In the genomic region with DNA sequence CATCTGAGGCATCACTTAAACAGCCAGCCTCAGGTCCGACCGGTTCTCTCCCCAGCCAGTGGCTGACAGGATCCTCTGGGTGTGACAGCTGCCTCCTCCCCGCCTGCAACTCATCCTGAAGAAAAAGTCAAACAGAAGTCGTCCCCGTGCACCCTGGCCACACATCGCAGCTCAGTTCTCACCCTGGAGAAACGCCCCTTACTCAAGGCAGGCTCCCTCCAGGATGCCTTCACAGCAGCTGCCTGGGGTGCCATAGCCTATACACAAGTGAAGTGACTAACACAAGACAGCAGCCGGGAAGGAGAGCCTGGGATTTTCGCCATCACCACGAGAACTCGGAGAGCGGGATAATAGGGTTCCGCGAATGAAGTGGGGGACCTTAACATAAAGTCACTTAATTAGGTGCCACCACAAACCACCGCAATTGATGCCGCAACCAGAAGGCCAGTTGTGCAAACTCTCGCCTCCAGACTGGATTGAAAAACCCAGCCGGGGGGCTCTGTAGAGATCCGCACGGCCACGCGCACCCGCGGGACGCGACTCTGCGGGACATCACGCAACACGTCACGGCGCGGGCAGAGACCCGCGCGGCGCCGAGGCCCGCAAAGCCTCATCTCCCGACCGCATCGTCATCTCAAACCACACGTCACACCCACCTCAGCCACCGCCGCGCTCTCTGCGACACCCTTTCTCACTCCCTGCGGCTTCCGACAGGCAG, we compare ENCODE assay signal across 8 mouse cellular contexts. TPM values are rescaled to one million over a fixed set of nuclear protein-coding genes. Genes with fewer than 3 reads are reported as not detected.
DNase-seq lines count a peak whose midpoint lies in the region; ATAC-seq and TF ChIP-seq lines count a peak whose summit lies in the region.

No protein-coding gene starts in this region.

- H3K4me3 ChIP-seq in layer of hippocampus, adult 2 months, result peak overlapping the region; percentile 85
- peak overlapping the region; percentile 90 to 98 for H3K4me3 ChIP-seq in ES-E14 (ENCODE audit: insufficient read depth in 1 of 2, low read depth in 1 of 2, low read length in 2 of 2, poor library complexity in 1 of 2, severe bottlenecking in 1 of 2)
- H3K4me3 ChIP-seq in heart, embryonic 13.5 days, result peak overlapping the region; percentile 79
- H3K4me3 ChIP-seq in liver, adult 2 months (ENCODE audit: insufficient read depth, low read depth, low read length), result peak overlapping the region; percentile 91
- H3K4me3 ChIP-seq in neural tube, embryonic 11.5 days (ENCODE audit: low read depth, low read length), result peak overlapping the region; percentile 92

- peak; percentile 42; the same call in 1 of the 2 replicates for ATAC-seq in heart, embryonic 13.5 days (ENCODE audit: extremely low read depth, insufficient number of reproducible peaks, low FRiP score, low TSS enrichment)
- ATAC-seq in neural tube, embryonic 11.5 days (ENCODE audit: insufficient read depth, low FRiP score, low TSS enrichment), result peak; percentile 81

- peaks cover 2 to 4% of the 10 kb centered on the region in 2 experiments; a peak in 1 of 4 replicates for H3K4me1 ChIP-seq in ES-E14 (ENCODE audit: control insufficient read depth in 2 of 2, insufficient read depth in 2 of 2, low read length in 2 of 2, poor library complexity in 1 of 2)
- peaks cover 16% of the 10 kb centered on the region for H3K4me1 ChIP-seq in heart, embryonic 13.5 days
- 0 out of 2 replicates have a peak, but pooled peaks cover 5% of the 10 kb centered on the region for H3K4me1 ChIP-seq in liver, adult 2 months (ENCODE audit: control insufficient read depth, insufficient read depth, low read length)
- H3K4me1 ChIP-seq in neural tube, embryonic 11.5 days (ENCODE audit: control insufficient read depth, insufficient read depth, low read length), result no peaks in the 10 kb centered on the region

- no peaks in the 10 kb centered on the region for H3K9me3 ChIP-seq in ES-E14 (ENCODE audit: control insufficient read depth, insufficient read depth, low read depth, low read length)
- H3K9me3 ChIP-seq in heart, embryonic 13.5 days, result no peaks in the 10 kb centered on the region
- H3K9me3 ChIP-seq in neural tube, embryonic 11.5 days (ENCODE audit: control insufficient read depth, low read length), result no peaks in the 10 kb centered on the region

- TF ChIP-seq CTCF in layer of hippocampus, adult 2 months (conservative IDR thresholded peaks at IDR 0.05), result no peak
- TF ChIP-seq CTCF in liver, adult 2 months (IDR thresholded peaks at IDR 0.05; ENCODE audit: low read depth, low read length), result no peak

- H3K4me2 ChIP-seq in heart, embryonic 13.5 days, result peak overlapping the region; percentile 97
- H3K4me2 ChIP-seq in neural tube, embryonic 11.5 days (ENCODE audit: low read depth), result peak overlapping the region; percentile 84

- peaks cover 11% of the 10 kb centered on the region; the same call in 1 of the 2 replicates for H3K79me2 ChIP-seq in liver, adult 2 months (ENCODE audit: control insufficient read depth, insufficient read depth, low read length)

- H3K27ac ChIP-seq in layer of hippocampus, adult 2 months, result peak overlapping the region; percentile 96
- H3K27ac ChIP-seq in ES-E14 (ENCODE audit: insufficient read depth, low read depth, low read length, poor library complexity, severe bottlenecking), result peak overlapping the region; percentile 52; the same call in 1 of the 2 replicates
- peak overlapping the region; percentile 80 for H3K27ac ChIP-seq in heart, embryonic 13.5 days (replicated peaks)
- H3K27ac ChIP-seq in liver, adult 2 months (replicated peaks; ENCODE audit: insufficient read depth, low read depth, low read length), result peak overlapping the region; percentile 20; the same call in 1 of the 2 replicates
- peak overlapping the region; percentile 79 for H3K27ac ChIP-seq in neural tube, embryonic 11.5 days (ENCODE audit: low read depth, low read length)

- no peak for TF ChIP-seq POLR2A in liver, adult 2 months (IDR thresholded peaks at IDR 0.05; ENCODE audit: extremely low read depth, insufficient read depth, low read length)

- under 1% methylated on average over 48 of the region's 48 CpGs for WGBS in heart, embryonic 13.5 days
- under 1% methylated on average over 48 of the region's 48 CpGs for WGBS in liver, adult 2 months
- WGBS in neural tube, embryonic 11.5 days, result under 1% methylated on average over 48 of the region's 48 CpGs

- H3K36me3 ChIP-seq in ES-E14 (ENCODE audit: control insufficient read depth, insufficient read depth, low read length, poor library complexity, severe bottlenecking), result no peaks in the 10 kb centered on the region; the same call in 1 of the 2 replicates
- peaks cover 23% of the 10 kb centered on the region for H3K36me3 ChIP-seq in heart, embryonic 13.5 days
- H3K36me3 ChIP-seq in liver, adult 2 months (ENCODE audit: control insufficient read depth, insufficient read depth, low read length), result peaks cover 11% of the 10 kb centered on the region
- 0 out of 2 replicates have a peak, but pooled peaks cover 2% of the 10 kb centered on the region for H3K36me3 ChIP-seq in neural tube, embryonic 11.5 days (ENCODE audit: control insufficient read depth, insufficient read depth, low read length)

- H3K27me3 ChIP-seq in heart, embryonic 13.5 days (replicated peaks), result no peaks in the 10 kb centered on the region
- no peaks in the 10 kb centered on the region for H3K27me3 ChIP-seq in liver, adult 2 months (ENCODE audit: control insufficient read depth, insufficient read depth, low read length)
- no peaks in the 10 kb centered on the region for H3K27me3 ChIP-seq in neural tube, embryonic 11.5 days (ENCODE audit: control insufficient read depth, insufficient read depth, low read length)

- in situ Hi-C loops in ES-E14 (cut with MboI; ENCODE audit: low sequenced_read_pairs in 2 of 2, unreplicated experiment in 2 of 2), result no loop called here

- H3K9ac ChIP-seq in ES-E14 (ENCODE audit: insufficient read depth, low read depth, low read length, poor library complexity, severe bottlenecking), result peak overlapping the region; percentile 98
- peak overlapping the region; percentile 96 for H3K9ac ChIP-seq in heart, embryonic 13.5 days
- peak overlapping the region; percentile 92 for H3K9ac ChIP-seq in liver, adult 2 months (ENCODE audit: low read depth, low read length)
- H3K9ac ChIP-seq in neural tube, embryonic 11.5 days (ENCODE audit: low read length), result peak overlapping the region; percentile 91

- DNase-seq in layer of hippocampus, adult 2 months (ENCODE audit: low spot score in 2 of 2), result peak in 1 of 2 experiments; percentile 11
- DNase-seq in layer of hippocampus, adult 9-11 months, result no peak
- peak; percentile 3 for DNase-seq in ES-E14 (ENCODE audit: low read depth, low spot score)
- DNase-seq in c-Kit-negative CD71-positive TER-119-positive erythroid progenitor cells, embryonic 14.5 days (ENCODE audit: low read depth, low spot score), result peak; percentile 19
- DNase-seq in liver, adult 2 months (ENCODE audit: extremely low read depth, low read depth, low spot score), result no peak
- no peak for DNase-seq in neural tube, embryonic 11.5 days (ENCODE audit: low spot score)
- no peak for DNase-seq in kidney, adult 8-10 months

TF ChIP-seq in ES-E14, 5 proteins besides CTCF, POLR2A, EP300 and RAD21:
- TF ChIP-seq MAFK (IDR thresholded peaks at IDR 0.05; ENCODE audit: insufficient read depth, low read depth, low read length) (no peak), ZC3H11A (IDR thresholded peaks at IDR 0.05; ENCODE audit: borderline replicate concordance, low read depth, low read length) (no peak), CHD2 (IDR thresholded peaks at IDR 0.05; ENCODE audit: low read depth, low read length) (no peak), HCFC1 (IDR thresholded peaks at IDR 0.05; ENCODE audit: borderline replicate concordance, insufficient read depth, low read length) (no peak)

RNA-seq across cellular contexts. Expression of gene Rbsn, which starts 0.5 kb away (rescaled TPM):
- total RNA-seq in layer of hippocampus, adult 2 months (2021), result 10 to 100 TPM; 42.8 to 44.1 TPM
- total RNA-seq in ES-E14 (2012; rRNA removed), result 14.7 and 17.9 TPM in 2 replicates
- 13.6 and 14.7 TPM in 2 replicates for polyA plus RNA-seq in heart, embryonic 13.5 days (2015; fragmentation: Nextera tagmentation; extraction: Ambion mirVana)
- total RNA-seq in liver, adult 2 months (2014; rRNA removed), result 6.1 and 6.7 TPM in 2 replicates
- 3.9 and 4.1 TPM in 2 replicates for polyA plus RNA-seq in liver, adult 2 months (2012; rRNA removed)
- 19.1 and 21.4 TPM in 2 replicates for polyA plus RNA-seq in neural tube, embryonic 11.5 days (2014; fragmentation: Nextera tagmentation; extraction: Ambion mirVana)

RNA-seq across cellular contexts. Expression of gene Trh, which starts 30.2 kb away (rescaled TPM):
- total RNA-seq in layer of hippocampus, adult 2 months (2021), result 1 to 10 TPM; 1.3 to 2.2 TPM
- 495 and 1,395 TPM in 2 replicates for total RNA-seq in ES-E14 (2012; rRNA removed)
- 0.11 and 0.32 TPM in 2 replicates for polyA plus RNA-seq in heart, embryonic 13.5 days (2015; fragmentation: Nextera tagmentation; extraction: Ambion mirVana)
- total RNA-seq in liver, adult 2 months (2014; rRNA removed), result not detected in 2 replicates
- polyA plus RNA-seq in liver, adult 2 months (2012; rRNA removed), result not detected in 2 replicates
- polyA plus RNA-seq in neural tube, embryonic 11.5 days (2014; fragmentation: Nextera tagmentation; extraction: Ambion mirVana), result 0.16 TPM in 1 of 2 replicates, not detected in the other

RNA-seq across cellular contexts. Expression of gene Mrps25, which starts 30.4 kb away (rescaled TPM):
- 10 to 100 TPM; 49.5 to 51.8 TPM for total RNA-seq in layer of hippocampus, adult 2 months (2021)
- total RNA-seq in ES-E14 (2012; rRNA removed), result 66.4 and 83.2 TPM in 2 replicates
- polyA plus RNA-seq in heart, embryonic 13.5 days (2015; fragmentation: Nextera tagmentation; extraction: Ambion mirVana), result 66.8 and 81.7 TPM in 2 replicates
- 9.7 and 10.0 TPM in 2 replicates for total RNA-seq in liver, adult 2 months (2014; rRNA removed)
- polyA plus RNA-seq in liver, adult 2 months (2012; rRNA removed), result 5.0 and 5.6 TPM in 2 replicates
- 82.3 and 85.0 TPM in 2 replicates for polyA plus RNA-seq in neural tube, embryonic 11.5 days (2014; fragmentation: Nextera tagmentation; extraction: Ambion mirVana)

Comparison
In these comparisons a context has a peak if more than half of its experiments do, and no peak if none do; other contexts are left out.
1. DNase-seq: peak in ES-E14 (single experiment) and c-Kit-negative CD71-positive TER-119-positive erythroid progenitor cells, embryonic 14.5 days (single experiment); none in layer of hippocampus, adult 9-11 months (single experiment), liver, adult 2 months (single experiment), neural tube, embryonic 11.5 days (single experiment) and kidney, adult 8-10 months (0 of 2).
2. H3K27ac ChIP-seq: peak in every context shown above with its lines; median percentile 96 in layer of hippocampus, adult 2 months; 80 in heart, embryonic 13.5 days; 79 in neural tube, embryonic 11.5 days; 52 in ES-E14; 20 in liver, adult 2 months.
3. RNA of gene Trh, which starts 30.2 kb away (total RNA-seq): 495 to 1,395 TPM in ES-E14; 1.3 to 2.2 TPM in layer of hippocampus, adult 2 months and not detected in liver, adult 2 months; every median in the first group is over 100 times any median in the second.
4. Peak in every context shown above with its lines, with median percentiles within 50 percentile points of each other: H3K4me3 ChIP-seq and H3K9ac ChIP-seq.